Mouse (Mus musculus): ENCODE measurements around the gene Irf2bpl. TPM values are rescaled to one million over a fixed set of nuclear protein-coding genes. Genes with fewer than 3 reads are reported as not detected.
A peak's percentile ranks its signal among the peaks of the same experiment; 100 is the strongest.

Irf2bpl gene
- polyA plus RNA-seq, 1 experiment from 2014 or later, result 44.6 TPM

DNA sequence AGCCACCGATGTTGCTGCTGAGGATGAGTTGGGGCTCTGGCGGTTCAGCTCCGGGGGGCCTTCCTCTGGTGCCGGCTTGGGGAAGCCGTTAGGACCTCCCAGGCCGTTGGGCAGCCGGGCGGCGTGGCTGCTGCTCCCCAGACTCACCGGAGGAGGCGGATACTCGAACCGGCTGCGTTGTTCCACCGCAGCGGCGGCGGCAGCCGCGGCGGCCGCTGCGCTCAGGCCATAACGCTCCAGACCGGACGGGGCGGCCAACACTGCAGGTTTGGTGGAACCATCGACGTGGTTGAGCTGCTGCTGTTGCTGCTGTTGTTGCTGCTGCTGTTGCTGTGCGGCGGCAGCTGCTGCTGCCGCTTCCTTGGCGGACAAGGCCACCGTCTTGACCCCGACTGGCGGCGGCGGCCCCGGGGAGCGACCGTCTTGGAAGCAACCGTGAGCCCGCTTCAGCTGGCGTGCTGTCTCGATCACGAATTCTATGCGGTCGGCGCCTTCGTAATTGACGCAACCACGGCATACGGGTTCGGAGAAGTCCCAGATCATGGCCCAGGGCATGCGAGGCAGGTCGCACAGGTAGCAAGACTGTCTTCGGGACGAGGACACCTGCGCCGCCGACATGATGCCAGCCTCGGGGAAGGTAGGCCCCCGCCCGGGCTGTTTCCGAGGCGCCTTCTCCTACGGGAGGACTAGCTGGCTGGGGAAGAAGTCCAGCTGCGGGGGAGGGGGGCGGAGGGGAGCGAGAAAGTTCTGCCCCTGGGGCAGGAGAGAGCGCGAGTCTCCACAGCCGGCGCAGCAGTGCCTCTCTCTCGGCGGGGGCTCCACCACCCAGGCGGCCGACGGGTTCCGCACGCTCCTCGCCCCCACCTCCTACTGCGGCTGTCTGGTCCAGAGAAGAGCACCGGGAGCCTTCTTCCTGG, 1.1 kb downstream of the Irf2bpl start:
- no peaks in the 10 kb centered on the region for H3K9me3 ChIP-seq (ENCODE audit: low read depth, low read length)
- H3K4me2 ChIP-seq, result peak overlapping the region; percentile 72
- peak; percentile 61 for DNase-seq
- H3K27me3 ChIP-seq (ENCODE audit: insufficient read depth, low read length), result 0 out of 2 replicates have a peak, but pooled peaks cover 3% of the 10 kb centered on the region
- peak overlapping the region; percentile 97 for H3K9ac ChIP-seq
- H3K27ac ChIP-seq (ENCODE audit: low read depth), result peak overlapping the region; percentile 100
- peak overlapping the region; percentile 94 for H3K4me3 ChIP-seq (ENCODE audit: low read depth, low read length)
- H3K4me1 ChIP-seq (ENCODE audit: insufficient read depth), result peaks cover 28% of the 10 kb centered on the region
- peak; percentile 21; the same call in 1 of the 2 replicates for TF ChIP-seq CTCF (IDR thresholded peaks at IDR 0.05; ENCODE audit: low read depth)
- peaks cover 11% of the 10 kb centered on the region; the same call in 1 of the 2 replicates for H3K36me3 ChIP-seq (ENCODE audit: insufficient read depth)
- 0 out of 2 replicates have a peak, but pooled peaks have one; percentile 9 for ATAC-seq (ENCODE audit: insufficient read depth)
- WGBS, result under 1% methylated on average over 83 of the region's 84 CpGs

GRCm38 (mm10) chr12:86883019-86883279, 1.6 kb downstream of the Irf2bpl start:
- H3K27ac ChIP-seq (ENCODE audit: low read depth), result peak overlapping the region; percentile 100
- no peaks in the 10 kb centered on the region for H3K9me3 ChIP-seq (ENCODE audit: low read depth, low read length)
- peaks cover 24% of the 10 kb centered on the region for H3K4me1 ChIP-seq (ENCODE audit: insufficient read depth)
- peak overlapping the region; percentile 97 for H3K9ac ChIP-seq
- 0 out of 2 replicates have a peak, but pooled peaks cover 3% of the 10 kb centered on the region for H3K27me3 ChIP-seq (ENCODE audit: insufficient read depth, low read length)
- H3K4me3 ChIP-seq (ENCODE audit: low read depth, low read length), result peak overlapping the region; percentile 94
- under 1% methylated on average over 22 of the region's 24 CpGs for WGBS
- H3K36me3 ChIP-seq (ENCODE audit: insufficient read depth), result peaks cover 11% of the 10 kb centered on the region; the same call in 1 of the 2 replicates
- H3K4me2 ChIP-seq, result peak overlapping the region; percentile 72
- DNase-seq (no peak), ATAC-seq (ENCODE audit: insufficient read depth) (no peak)
- TF ChIP-seq CTCF (IDR thresholded peaks at IDR 0.05; ENCODE audit: low read depth), result no peak

DNA sequence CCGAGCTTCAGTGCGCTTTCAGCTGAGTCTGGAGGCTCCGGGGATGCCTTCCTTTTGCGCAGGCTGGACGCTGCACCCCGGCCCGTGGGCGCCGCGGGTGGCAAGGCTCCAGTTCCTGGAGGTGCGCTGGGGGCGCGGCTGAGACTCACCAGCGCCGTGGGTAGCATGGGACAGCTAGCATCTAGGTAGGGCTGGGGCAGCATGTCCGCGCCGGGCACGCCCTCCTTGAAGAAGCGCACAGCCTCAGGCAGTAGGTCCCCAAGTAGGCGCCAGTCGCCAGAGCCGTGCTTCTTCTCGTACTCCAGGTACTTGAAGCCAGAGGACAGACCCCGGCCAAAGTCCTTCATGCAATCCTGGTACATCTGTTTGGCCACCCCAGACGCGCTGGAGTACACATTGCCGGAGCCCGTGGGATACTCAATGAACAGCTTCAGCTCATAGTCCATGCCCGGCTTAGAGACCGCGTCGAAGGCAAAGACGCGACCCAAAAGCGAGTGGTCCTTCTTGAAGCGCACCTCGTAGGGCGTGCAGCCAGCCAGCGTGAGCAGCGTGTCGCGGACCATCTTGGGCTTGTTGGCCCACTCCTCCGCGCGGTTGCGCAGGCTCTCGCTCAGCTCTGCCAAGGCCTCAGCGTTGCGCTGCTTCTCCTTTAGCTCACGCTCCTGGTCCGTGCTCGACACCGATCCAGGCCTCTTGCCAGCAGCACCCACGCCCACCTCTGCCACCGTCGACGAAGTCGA, 2.1 kb downstream of the Irf2bpl start:
- H3K27me3 ChIP-seq (ENCODE audit: insufficient read depth, low read length), result 0 out of 2 replicates have a peak, but pooled peaks cover 3% of the 10 kb centered on the region
- no peak for TF ChIP-seq CTCF (IDR thresholded peaks at IDR 0.05; ENCODE audit: low read depth)
- peak; percentile 76 for DNase-seq
- no peaks in the 10 kb centered on the region for H3K9me3 ChIP-seq (ENCODE audit: low read depth, low read length)
- under 1% methylated on average over 59 of the region's 59 CpGs for WGBS
- ATAC-seq (ENCODE audit: insufficient read depth), result no peak
- peaks cover 21% of the 10 kb centered on the region for H3K4me1 ChIP-seq (ENCODE audit: insufficient read depth)
- H3K27ac ChIP-seq (ENCODE audit: low read depth), result peak overlapping the region; percentile 100
- H3K9ac ChIP-seq, result peak overlapping the region; percentile 97
- peaks cover 11% of the 10 kb centered on the region; the same call in 1 of the 2 replicates for H3K36me3 ChIP-seq (ENCODE audit: insufficient read depth)
- H3K4me2 ChIP-seq, result peak overlapping the region; percentile 72
- peak overlapping the region; percentile 94 for H3K4me3 ChIP-seq (ENCODE audit: low read depth, low read length)

GRCm38 (mm10) chr12:86881809-86882278, 2.8 kb downstream of the Irf2bpl start:
- no peak for DNase-seq
- peak overlapping the region; percentile 97 for H3K9ac ChIP-seq

GRCm38 (mm10) chr12:86880090-86880723, 4.4 kb downstream of the Irf2bpl start:
- WGBS, result 43% methylated on average over 3 of the region's 3 CpGs
- ATAC-seq (ENCODE audit: insufficient read depth) (no peak), DNase-seq (no peak)
- Histone ChIP-seq H3K9ac (no peak overlapping the region), H3K27ac (ENCODE audit: low read depth) (no peak overlapping the region), H3K36me3 (ENCODE audit: insufficient read depth) (peaks cover 11% of the 10 kb centered on the region; the same call in 1 of the 2 replicates), H3K9me3 (ENCODE audit: low read depth, low read length) (no peaks in the 10 kb centered on the region), H3K4me3 (ENCODE audit: low read depth, low read length) (peak overlapping the region; percentile 6; the same call in 1 of the 2 replicates), H3K4me2 (peak overlapping the region; percentile 72; the same call in 1 of the 2 replicates), H3K4me1 (ENCODE audit: insufficient read depth) (peaks cover 5% of the 10 kb centered on the region), H3K27me3 (ENCODE audit: insufficient read depth, low read length) (0 out of 2 replicates have a peak, but pooled peaks cover 3% of the 10 kb centered on the region)
- TF ChIP-seq CTCF (IDR thresholded peaks at IDR 0.05; ENCODE audit: low read depth), result no peak

More at GRCm38 (mm10) chr12:86881809-86882278, 2.8 kb downstream of the Irf2bpl start:
- Histone ChIP-seq H3K4me2 (peak overlapping the region; percentile 72), H3K36me3 (ENCODE audit: insufficient read depth) (peaks cover 11% of the 10 kb centered on the region; the same call in 1 of the 2 replicates), H3K27ac (ENCODE audit: low read depth) (0 out of 2 replicates have a peak overlapping the region, but pooled peaks have one; percentile 18), H3K4me3 (ENCODE audit: low read depth, low read length) (peak overlapping the region; percentile 94), H3K27me3 (ENCODE audit: insufficient read depth, low read length) (0 out of 2 replicates have a peak, but pooled peaks cover 3% of the 10 kb centered on the region), H3K9me3 (ENCODE audit: low read depth, low read length) (no peaks in the 10 kb centered on the region), H3K4me1 (ENCODE audit: insufficient read depth) (peaks cover 15% of the 10 kb centered on the region)
- WGBS, result 5% methylated on average over 33 of the region's 33 CpGs
- no peak for TF ChIP-seq CTCF (IDR thresholded peaks at IDR 0.05; ENCODE audit: low read depth)
- no peak for ATAC-seq (ENCODE audit: insufficient read depth)

DNA sequence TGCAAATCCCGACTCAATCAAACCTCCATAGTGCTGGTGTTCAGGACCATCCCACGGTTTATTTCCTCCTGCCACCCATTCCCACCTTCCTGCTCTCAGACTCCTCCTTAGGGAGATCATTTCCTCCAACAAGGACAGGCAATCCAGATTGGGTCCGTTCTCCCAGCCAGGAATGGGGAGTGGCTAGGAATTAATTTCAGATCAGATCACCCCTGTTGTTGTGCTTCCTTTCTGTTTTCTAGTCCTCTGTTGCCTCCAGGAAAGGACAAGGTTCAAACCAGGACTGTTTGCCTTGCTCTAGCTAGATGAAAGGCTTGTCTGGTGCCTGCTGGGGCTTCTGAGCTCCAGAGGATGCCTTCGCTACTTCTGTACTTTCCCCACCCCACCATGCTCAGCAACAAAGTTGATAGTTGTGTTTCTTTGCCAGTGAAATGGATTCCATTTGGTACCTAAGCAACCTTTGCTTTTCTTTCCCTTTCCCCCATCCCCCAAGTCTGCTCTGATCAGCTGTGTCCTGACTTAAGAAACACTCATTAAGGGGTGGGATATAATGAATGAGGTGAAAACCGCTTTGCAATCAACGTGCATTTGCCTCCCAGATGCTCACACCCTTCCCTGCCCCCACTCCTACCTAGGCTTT, 5.0 kb downstream of the Irf2bpl start:
- H3K4me1 ChIP-seq (ENCODE audit: insufficient read depth), result peaks cover 4% of the 10 kb centered on the region; the same call in 1 of the 2 replicates
- DNase-seq, result no peak
- no peak overlapping the region for H3K9ac ChIP-seq
- H3K27me3 ChIP-seq (ENCODE audit: insufficient read depth, low read length), result 0 out of 2 replicates have a peak, but pooled peaks cover 3% of the 10 kb centered on the region
- no peaks in the 10 kb centered on the region for H3K9me3 ChIP-seq (ENCODE audit: low read depth, low read length)
- H3K4me3 ChIP-seq (ENCODE audit: low read depth, low read length), result no peak overlapping the region
- 47% methylated on average over 6 of the region's 6 CpGs for WGBS
- H3K36me3 ChIP-seq (ENCODE audit: insufficient read depth), result peaks cover 11% of the 10 kb centered on the region; the same call in 1 of the 2 replicates
- ATAC-seq (ENCODE audit: insufficient read depth), result no peak
- TF ChIP-seq CTCF (IDR thresholded peaks at IDR 0.05; ENCODE audit: low read depth), result no peak
- no peak overlapping the region for H3K27ac ChIP-seq (ENCODE audit: low read depth)
- H3K4me2 ChIP-seq, result 0 out of 2 replicates have a peak overlapping the region, but pooled peaks have one; percentile 72

All from lung, embryonic 14.5 days (tissue).